Mouse (Mus musculus) urinary bladder, postnatal 4 days (tissue): ENCODE results near the gene Rab10.

Source experiments
- DNase-seq, 2 experiments: peaks; one replicate each; pipeline ENCODE4 v3.0.0; 2021 to 2022; ENCODE audit warnings: low spot score in 2 of 2

Gene Rab10

DNA sequence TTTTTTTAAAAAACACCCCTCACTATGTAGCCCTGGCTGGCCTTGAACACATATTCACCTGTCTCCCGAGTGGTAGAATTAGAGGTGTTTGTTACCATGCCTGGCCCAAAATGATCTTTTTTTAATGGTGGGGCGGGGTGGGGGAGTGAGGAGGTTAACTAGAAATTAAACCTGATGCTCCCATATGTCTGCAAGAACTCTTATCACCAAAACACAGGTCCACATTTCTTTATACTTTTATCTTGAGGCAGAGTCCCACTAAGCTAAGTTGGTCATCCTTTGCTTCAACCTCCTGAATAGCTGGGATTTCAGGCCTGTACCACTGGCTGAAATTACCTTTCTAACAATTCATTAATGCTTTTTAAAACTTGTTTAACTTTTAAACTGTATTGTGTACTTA, 13.7 kb downstream of the Rab10 start:
- no peak for DNase-seq

DNA sequence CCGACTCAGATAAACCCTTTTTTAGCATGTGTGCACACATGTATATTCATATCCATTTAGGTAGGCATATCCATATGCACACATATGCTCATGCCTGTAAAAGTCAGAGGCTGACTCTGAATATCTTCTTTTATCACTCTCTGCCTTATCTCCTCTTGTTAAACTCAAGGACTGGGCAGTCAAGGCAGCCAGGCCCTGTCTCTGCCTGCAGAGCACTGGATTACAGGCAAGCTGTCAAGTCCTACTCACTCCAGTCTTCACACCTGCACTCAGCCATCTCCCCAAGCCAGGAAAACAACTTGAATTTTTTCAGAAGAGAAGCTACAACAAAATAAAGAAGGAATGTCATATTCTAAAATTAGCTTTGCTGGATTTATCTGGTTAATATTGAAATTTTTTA, 17.9 kb downstream of the Rab10 start:
- DNase-seq: no peak

DNA sequence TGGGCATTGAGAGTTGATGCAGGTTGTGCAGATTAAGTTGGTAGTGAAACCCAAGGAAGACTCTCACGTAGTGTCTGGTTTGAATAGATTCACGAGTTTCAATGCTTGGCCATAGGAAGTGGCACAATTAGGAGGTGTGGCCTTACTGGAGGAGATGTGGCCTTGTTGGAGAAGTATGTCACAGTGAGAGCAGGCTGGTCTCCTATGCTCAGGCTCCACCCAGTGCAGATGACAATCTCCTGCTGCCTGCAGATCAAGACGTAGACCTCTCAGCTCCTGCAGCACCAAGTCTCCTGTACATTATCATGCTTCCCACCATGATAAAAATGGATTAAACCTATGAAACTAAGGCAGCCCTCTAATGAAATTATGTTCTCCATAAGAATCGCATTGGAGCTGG, 18.7 kb downstream of the Rab10 start:
- DNase-seq: no peak

GRCm38 (mm10) chr12:3288440-3288839, 21.3 kb downstream of the Rab10 start:
- no peak for DNase-seq

DNA sequence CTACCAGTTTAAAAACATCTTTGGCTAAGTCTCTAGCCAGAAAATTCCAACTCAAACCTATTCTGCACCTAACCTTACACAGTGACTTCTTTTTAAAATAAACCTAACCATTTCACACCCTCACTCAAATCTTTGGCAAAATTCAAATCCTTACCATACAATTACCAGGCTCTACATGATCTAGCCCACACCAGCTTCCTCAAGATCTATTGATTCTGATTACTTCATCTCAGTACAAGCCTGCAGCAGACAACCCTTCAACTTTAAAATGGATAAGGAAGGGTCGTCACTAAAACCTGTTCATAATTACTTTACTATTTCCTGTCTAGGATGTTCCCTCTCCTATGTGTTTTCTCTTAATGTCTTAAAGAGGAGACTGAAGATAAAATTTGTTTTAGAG, 23.9 kb downstream of the Rab10 start:
- DNase-seq: no peak

- no peak for DNase-seq
These were observed 24.4 kb downstream of the Rab10 start for GRCm38 (mm10) chr12:3285377-3285776.

GRCm38 (mm10) chr12:3284463-3284862, 25.3 kb downstream of the Rab10 start:
- DNase-seq: no peak

- DNase-seq: no peak
These were observed 25.8 kb downstream of the Rab10 start for GRCm38 (mm10) chr12:3283829-3284440.

- no peak for DNase-seq
These were observed 26.8 kb downstream of the Rab10 start for GRCm38 (mm10) chr12:3282954-3283353.

DNA sequence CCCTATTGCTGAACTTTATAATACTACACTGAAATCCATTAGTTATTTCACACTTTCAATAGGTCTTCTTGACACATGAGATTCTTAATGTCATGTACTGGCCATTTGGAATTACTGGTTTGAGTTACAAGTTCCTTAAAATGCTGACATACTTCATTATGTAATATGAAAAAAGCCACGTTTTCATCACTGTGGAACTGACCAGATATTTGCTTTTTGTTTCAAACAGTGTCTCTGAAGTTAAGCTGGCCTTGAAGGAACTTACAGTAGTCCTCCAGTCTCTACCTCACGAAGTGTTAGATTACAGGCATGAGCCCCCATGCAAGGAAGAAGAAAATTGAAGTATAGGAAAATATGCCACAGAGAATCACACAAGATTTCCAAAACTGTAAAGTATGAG, 27.2 kb downstream of the Rab10 start:
- no peak for DNase-seq

GRCm38 (mm10) chr12:3278880-3279339, 30.9 kb downstream of the Rab10 start:
- DNase-seq: no peak

GRCm38 (mm10) chr12:3270818-3271217, 39.0 kb downstream of the Rab10 start:
- DNase-seq: no peak

GRCm38 (mm10) chr12:3267397-3267796, 42.4 kb downstream of the Rab10 start:
- DNase-seq: no peak

DNA sequence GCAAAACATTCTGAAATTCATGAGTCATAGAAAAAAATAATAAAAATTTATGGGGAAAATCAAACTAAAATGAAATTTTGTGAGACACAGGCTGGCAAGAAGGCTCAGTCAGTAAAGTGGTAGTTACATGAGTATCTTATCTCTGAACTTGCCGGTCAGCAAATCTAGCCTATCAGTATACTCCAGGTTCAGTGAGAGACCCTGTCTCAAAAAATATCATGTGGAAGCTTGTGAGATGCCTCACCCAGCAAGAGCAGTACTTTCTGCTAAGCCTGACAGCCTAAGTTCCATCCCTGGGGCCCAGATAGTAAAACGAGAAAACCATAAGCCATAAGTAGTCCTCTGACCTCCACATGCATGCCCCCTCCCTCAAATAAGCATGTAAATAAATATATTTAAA, 44.6 kb downstream of the Rab10 start:
- no peak for DNase-seq

DNA sequence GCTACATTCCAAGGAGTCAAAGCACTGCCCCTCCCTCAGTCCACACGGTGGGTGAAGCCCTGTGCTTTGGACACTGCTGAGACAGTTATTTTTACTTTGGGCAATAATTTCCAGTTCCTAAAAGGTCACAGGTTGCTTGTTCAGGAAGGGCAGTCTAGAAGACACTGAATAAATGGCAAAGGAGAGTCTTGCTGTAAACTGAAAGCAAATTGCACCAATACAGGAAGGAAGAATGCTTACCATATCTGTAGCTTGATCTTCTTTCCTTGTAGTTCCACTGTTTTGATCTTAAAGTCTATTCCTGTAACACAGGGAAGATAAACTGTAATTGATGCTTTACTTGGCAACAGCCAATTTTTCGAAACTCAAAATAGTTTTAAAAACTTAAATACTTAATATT, 45.3 kb downstream of the Rab10 start:
- no peak for DNase-seq

DNA sequence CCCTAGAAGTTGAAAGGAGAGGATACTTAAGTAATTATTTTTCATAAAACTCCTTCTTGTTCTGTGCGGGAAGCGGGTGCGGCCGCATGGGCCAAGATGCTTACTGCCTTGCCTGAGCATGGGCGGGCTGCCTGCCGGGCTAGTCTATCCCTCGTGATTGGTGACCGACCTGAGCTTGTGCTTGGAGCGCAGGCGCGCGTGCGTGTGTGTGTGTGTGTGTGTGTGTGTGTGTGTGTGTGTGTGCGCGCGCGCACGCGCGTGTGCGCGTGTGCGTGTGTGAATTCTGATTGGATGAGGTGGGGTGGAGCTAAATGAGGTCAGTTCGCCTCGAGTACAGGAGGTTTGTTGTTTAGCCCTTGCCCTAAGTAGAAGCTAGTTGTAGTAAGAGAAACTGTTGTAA, 48.2 kb downstream of the Rab10 start:
- no peak for DNase-seq

- DNase-seq: no peak
These were observed 53.8 kb downstream of the Rab10 start for GRCm38 (mm10) chr12:3255966-3256365.

DNA sequence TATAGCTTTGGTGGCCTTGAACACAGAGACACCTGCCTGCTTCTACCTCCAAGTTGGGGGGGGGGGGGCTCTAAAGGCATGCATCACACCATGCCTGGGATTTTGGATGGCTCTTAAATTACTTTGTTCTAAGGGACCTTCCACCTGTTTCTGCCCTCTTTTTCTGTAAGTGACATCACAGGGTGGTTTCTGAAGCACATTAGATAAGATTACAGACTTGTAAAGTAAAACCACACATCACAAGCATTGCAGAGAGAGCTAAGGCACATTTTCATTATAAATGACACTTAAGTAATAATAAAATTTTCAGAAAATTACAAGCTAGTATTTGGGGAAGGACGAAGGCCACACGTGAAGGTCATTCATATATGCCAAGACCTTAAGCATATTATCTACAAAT, 54.3 kb downstream of the Rab10 start:
- no peak for DNase-seq

GRCm38 (mm10) chr12:3253591-3253990, 56.2 kb downstream of the Rab10 start:
- DNase-seq: no peak

- DNase-seq: no peak
These were observed 63.7 kb downstream of the Rab10 start for GRCm38 (mm10) chr12:3246091-3246490.

GRCm38 (mm10) chr12:3239544-3239943, 70.2 kb downstream of the Rab10 start:
- no peak for DNase-seq

- DNase-seq: no peak
These were observed 71.3 kb downstream of the Rab10 start for GRCm38 (mm10) chr12:3238361-3239051.

- no peak for DNase-seq
These were observed 72.0 kb downstream of the Rab10 start for GRCm38 (mm10) chr12:3237799-3238198.
